Mouse (Mus musculus): ENCODE measurements around the gene Cyb561d2. TPM values are rescaled to one million over a fixed set of nuclear protein-coding genes. Genes with fewer than 3 reads are reported as not detected.

Cyb561d2 gene
- polyA plus RNA-seq, 1 experiment from 2014 or later = 31.2 TPM

- Histone ChIP-seq H3K4me2 (replicated peaks) (peak overlapping the region; percentile 97), H3K9ac (no peak overlapping the region), H3K27ac (no peak overlapping the region), H3K27me3 (replicated peaks) (no peaks in the 10 kb centered on the region), H3K9me3 (no peaks in the 10 kb centered on the region), H3K4me1 (replicated peaks) (peaks cover 38% of the 10 kb centered on the region), H3K4me3 (replicated peaks) (no peak overlapping the region), H3K36me3 (peaks cover 8% of the 10 kb centered on the region)
- WGBS = 77% methylated on average over 5 of the region's 5 CpGs
- no peak for ATAC-seq
Measured at GRCm38 (mm10) chr9:107552690-107553393, 10.8 kb upstream of the Cyb561d2 start.

DNA sequence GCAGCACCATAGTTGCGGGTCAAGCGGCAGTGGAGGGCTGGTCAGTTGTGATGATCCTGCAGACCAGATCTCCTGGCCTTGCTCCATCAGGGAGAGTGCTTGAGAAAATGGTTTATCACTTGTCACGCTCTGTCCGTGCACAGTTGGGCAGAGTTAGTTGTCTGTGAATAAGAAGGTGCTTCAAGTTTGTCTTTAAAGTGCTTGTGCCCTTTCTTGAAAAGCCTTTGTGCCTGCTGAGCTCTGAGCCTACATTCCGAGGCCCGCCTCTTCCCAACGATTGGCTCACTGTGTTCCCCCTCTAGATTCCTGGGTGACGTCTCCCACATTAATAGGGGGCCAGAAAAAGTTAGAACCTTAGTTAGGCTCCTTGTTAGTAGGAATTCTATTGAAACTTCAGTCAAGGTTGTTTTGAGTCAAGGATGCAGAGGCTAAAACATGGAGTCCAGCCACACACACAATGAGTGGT is 9.9 kb upstream of the Cyb561d2 start:
- Histone ChIP-seq H3K27ac (peak overlapping the region; percentile 63), H3K4me3 (replicated peaks) (peak overlapping the region; percentile 56), H3K9me3 (no peaks in the 10 kb centered on the region), H3K4me2 (replicated peaks) (peak overlapping the region; percentile 97), H3K4me1 (replicated peaks) (peaks cover 43% of the 10 kb centered on the region), H3K9ac (peak overlapping the region; percentile 71), H3K27me3 (replicated peaks) (no peaks in the 10 kb centered on the region), H3K36me3 (no peaks in the 10 kb centered on the region)
- WGBS = 17% methylated on average over 8 of the region's 8 CpGs
- no peak for ATAC-seq

GRCm38 (mm10) chr9:107551117-107551889 is 9.3 kb upstream of the Cyb561d2 start, which contains the start of gene Rassf1:
Rassf1 (plus strand) TSS chr9:107551555.
- peak; percentile 53 for ATAC-seq
- Histone ChIP-seq H3K27ac (peak within 1 kb of the TSS; percentile 63), H3K4me2 (replicated peaks) (peak within 1 kb of the TSS; percentile 97), H3K36me3 (no peaks in the 10 kb centered on the region), H3K9ac (peak within 1 kb of the TSS; percentile 71), H3K4me1 (replicated peaks) (peaks cover 43% of the 10 kb centered on the region), H3K9me3 (no peaks in the 10 kb centered on the region), H3K4me3 (replicated peaks) (peak within 1 kb of the TSS; percentile 56), H3K27me3 (replicated peaks) (no peaks in the 10 kb centered on the region)
- 1% methylated on average over 63 of the region's 63 CpGs for WGBS

- Histone ChIP-seq H3K4me1 (replicated peaks) (peaks cover 37% of the 10 kb centered on the region), H3K4me3 (replicated peaks) (peak overlapping the region; percentile 56), H3K27me3 (replicated peaks) (no peaks in the 10 kb centered on the region), H3K36me3 (no peaks in the 10 kb centered on the region), H3K9ac (peak overlapping the region; percentile 71), H3K9me3 (no peaks in the 10 kb centered on the region), H3K27ac (peak overlapping the region; percentile 63), H3K4me2 (replicated peaks) (peak overlapping the region; percentile 97)
- 34% methylated on average over 23 of the region's 23 CpGs for WGBS
- no peak for ATAC-seq
Measured at GRCm38 (mm10) chr9:107550491-107551116, 8.6 kb upstream of the Cyb561d2 start.

DNA sequence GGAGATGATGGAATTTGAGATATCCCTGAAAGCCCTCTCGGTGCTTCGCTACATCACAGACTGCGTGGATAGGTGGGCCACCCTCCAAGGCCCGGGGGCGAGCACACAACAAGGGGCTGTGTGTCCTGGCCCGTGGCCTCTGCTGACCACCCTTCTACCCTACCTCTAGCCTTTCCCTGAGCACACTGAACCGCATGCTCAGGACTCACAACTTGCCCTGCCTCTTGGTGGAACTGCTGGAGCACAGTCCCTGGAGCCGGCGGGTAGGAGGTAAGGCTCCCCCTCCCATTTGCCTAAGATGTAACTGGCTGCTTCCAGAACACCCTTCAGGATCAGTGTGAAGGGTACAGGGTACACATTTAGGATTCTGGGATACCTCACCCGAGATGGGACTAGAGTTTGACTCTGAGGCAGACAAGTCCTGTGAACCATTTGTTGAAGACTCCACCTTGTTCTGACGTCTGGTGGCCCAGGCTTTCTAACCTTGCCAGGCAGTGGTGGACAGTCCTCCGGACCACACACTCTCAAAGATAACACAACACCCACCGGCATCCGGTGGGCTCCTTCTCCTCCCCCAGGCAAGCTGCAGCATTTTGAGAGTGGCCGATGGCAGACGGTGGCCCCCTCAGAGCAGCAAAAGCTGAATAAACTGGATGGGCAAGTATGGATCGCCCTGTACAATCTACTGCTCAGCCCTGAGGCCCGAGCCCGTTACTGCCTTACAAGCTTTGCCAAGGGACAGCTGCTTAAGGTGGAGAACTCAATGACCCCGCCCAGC is 7.5 kb upstream of the Cyb561d2 start:
- no peak overlapping the region for H3K4me3 ChIP-seq (replicated peaks)
- H3K9ac ChIP-seq = no peak overlapping the region
- WGBS = 88% methylated on average over 20 of the region's 20 CpGs
- H3K27me3 ChIP-seq (replicated peaks) = no peaks in the 10 kb centered on the region
- H3K4me2 ChIP-seq (replicated peaks) = no peak overlapping the region
- H3K36me3 ChIP-seq = no peaks in the 10 kb centered on the region
- H3K4me1 ChIP-seq (replicated peaks) = peaks cover 37% of the 10 kb centered on the region
- no peaks in the 10 kb centered on the region for H3K9me3 ChIP-seq
- ATAC-seq = no peak
- H3K27ac ChIP-seq = no peak overlapping the region

- Histone ChIP-seq H3K27ac (no peak overlapping the region), H3K4me2 (replicated peaks) (no peak overlapping the region), H3K9ac (no peak overlapping the region), H3K36me3 (peaks cover 4% of the 10 kb centered on the region; the same call in 1 of the 2 replicates), H3K4me3 (replicated peaks) (no peak overlapping the region), H3K4me1 (replicated peaks) (peaks cover 37% of the 10 kb centered on the region), H3K27me3 (replicated peaks) (no peaks in the 10 kb centered on the region), H3K9me3 (no peaks in the 10 kb centered on the region)
- ATAC-seq = no peak
- WGBS = 90% methylated on average over 10 of the region's 10 CpGs
Measured at GRCm38 (mm10) chr9:107548820-107549219, 6.8 kb upstream of the Cyb561d2 start.

GRCm38 (mm10) chr9:107547957-107548356 is 6.0 kb upstream of the Cyb561d2 start:
- Histone ChIP-seq H3K4me1 (replicated peaks) (peaks cover 36% of the 10 kb centered on the region), H3K4me3 (replicated peaks) (no peak overlapping the region), H3K9ac (no peak overlapping the region), H3K27me3 (replicated peaks) (no peaks in the 10 kb centered on the region), H3K4me2 (replicated peaks) (no peak overlapping the region), H3K36me3 (peaks cover 4% of the 10 kb centered on the region; the same call in 1 of the 2 replicates), H3K9me3 (no peaks in the 10 kb centered on the region), H3K27ac (no peak overlapping the region)
- no peak for ATAC-seq
- WGBS = 75% methylated on average over 5 of the region's 5 CpGs

- Histone ChIP-seq H3K4me1 (replicated peaks) (peaks cover 36% of the 10 kb centered on the region), H3K9ac (no peak within 1 kb of the TSS), H3K4me2 (replicated peaks) (peak within 1 kb of the TSS; percentile 53), H3K4me3 (replicated peaks) (peak within 1 kb of the TSS; percentile 16; the same call in 1 of the 2 replicates), H3K36me3 (peaks cover 4% of the 10 kb centered on the region; the same call in 1 of the 2 replicates), H3K27ac (no peak within 1 kb of the TSS; the same call in 1 of the 2 replicates), H3K27me3 (replicated peaks) (no peaks in the 10 kb centered on the region), H3K9me3 (no peaks in the 10 kb centered on the region)
- peak; percentile 48 for ATAC-seq
- 2% methylated on average over 20 of the region's 20 CpGs for WGBS
Measured at GRCm38 (mm10) chr9:107547026-107547425, 5.0 kb upstream of the Cyb561d2 start, which contains the start of gene Zmynd10. Zmynd10 (plus strand) TSS chr9:107547298.

DNA sequence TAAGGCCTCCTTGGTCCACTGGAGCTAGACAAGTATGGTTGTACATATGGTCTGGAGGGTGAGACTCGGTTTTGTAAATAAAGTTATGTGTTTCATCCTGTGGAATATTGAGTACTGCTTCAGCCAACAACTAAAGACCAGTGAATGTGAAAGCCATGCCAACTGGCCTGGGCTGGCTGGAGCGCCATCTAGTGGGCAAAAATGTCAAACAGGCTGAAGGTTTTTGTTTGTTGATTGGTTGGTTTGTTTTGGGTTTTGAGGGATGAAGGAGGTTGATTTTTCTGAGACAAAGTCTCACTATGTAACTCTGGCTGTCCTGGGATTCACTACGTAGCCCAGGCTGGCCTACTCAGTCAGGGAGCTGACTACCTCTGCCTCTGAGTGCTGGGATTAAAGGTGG is 3.6 kb upstream of the Cyb561d2 start:
- no peak overlapping the region for H3K4me2 ChIP-seq (replicated peaks)
- H3K27me3 ChIP-seq (replicated peaks) = no peaks in the 10 kb centered on the region
- H3K27ac ChIP-seq = no peak overlapping the region
- 13% methylated on average over 3 of the region's 3 CpGs for WGBS
- H3K36me3 ChIP-seq = peaks cover 4% of the 10 kb centered on the region; the same call in 1 of the 2 replicates
- ATAC-seq = no peak
- H3K4me3 ChIP-seq (replicated peaks) = no peak overlapping the region
- no peaks in the 10 kb centered on the region for H3K9me3 ChIP-seq
- peaks cover 31% of the 10 kb centered on the region for H3K4me1 ChIP-seq (replicated peaks)
- no peak overlapping the region for H3K9ac ChIP-seq

DNA sequence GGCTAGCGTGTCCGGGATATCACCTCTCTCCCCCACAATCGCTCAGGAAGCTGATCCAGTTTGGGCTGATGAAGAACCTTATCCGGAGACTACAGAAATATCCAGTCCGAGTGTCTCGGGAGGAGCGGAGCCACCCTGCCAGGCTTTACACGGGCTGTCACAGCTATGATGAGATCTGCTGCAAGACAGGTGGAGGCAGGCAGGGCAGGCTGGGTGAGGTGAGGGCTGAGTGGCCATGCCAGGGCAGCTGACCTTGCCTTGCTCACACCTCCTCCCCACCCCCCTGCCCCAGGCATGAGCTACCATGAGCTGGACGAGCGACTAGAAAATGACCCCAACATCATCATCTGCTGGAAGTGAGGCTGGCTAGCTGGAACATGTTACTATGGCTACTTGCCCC is 3.2 kb upstream of the Cyb561d2 start:
- WGBS = 86% methylated on average over 10 of the region's 10 CpGs
- H3K9ac ChIP-seq = no peak overlapping the region
- no peak for ATAC-seq

GRCm38 (mm10) chr9:107544729-107545128 is 2.7 kb upstream of the Cyb561d2 start:
- no peak overlapping the region for H3K4me2 ChIP-seq (replicated peaks)
- peaks cover 9% of the 10 kb centered on the region; the same call in 1 of the 2 replicates for H3K36me3 ChIP-seq
- H3K27me3 ChIP-seq (replicated peaks) = no peaks in the 10 kb centered on the region
- WGBS = 95% methylated on average over 12 of the region's 12 CpGs
- H3K27ac ChIP-seq = no peak overlapping the region
- H3K4me3 ChIP-seq (replicated peaks) = no peak overlapping the region
- no peak for ATAC-seq
- peaks cover 28% of the 10 kb centered on the region for H3K4me1 ChIP-seq (replicated peaks)
- no peak overlapping the region for H3K9ac ChIP-seq
- no peaks in the 10 kb centered on the region for H3K9me3 ChIP-seq

More for the DNA sequence above, 3.2 kb upstream of the Cyb561d2 start:
- Histone ChIP-seq H3K27ac (no peak overlapping the region), H3K4me2 (replicated peaks) (no peak overlapping the region), H3K4me1 (replicated peaks) (peaks cover 28% of the 10 kb centered on the region), H3K4me3 (replicated peaks) (no peak overlapping the region), H3K36me3 (peaks cover 4% of the 10 kb centered on the region; the same call in 1 of the 2 replicates), H3K9me3 (no peaks in the 10 kb centered on the region), H3K27me3 (replicated peaks) (no peaks in the 10 kb centered on the region)
